Mouse (Mus musculus) stomach, embryonic 16.5 days (tissue): Measurements from ENCODE around the gene Lrrc26. TPM values are rescaled to one million over a fixed set of nuclear protein-coding genes. Genes with fewer than 3 reads are reported as not detected.

Experiments
- ATAC-seq: fragments of 200-750 bp; cut with Nextera tagmentation; 2 replicates; pipeline ENCODE4 v1.8.0; 2017; ENCODE audit warnings: moderate number of reproducible peaks, moderate TSS enrichment; ENCODE audit not compliant: insufficient read depth, low FRiP score
- H3K27ac ChIP-seq: fragments of 300-500 bp; sonication (generic); 2 replicates; pipeline ENCODE4 v1.5.1; 2014; ENCODE audit warnings: low read length
- H3K27me3 ChIP-seq: fragments of 300-500 bp; sonication (generic); 2 replicates; pipeline ENCODE4 v1.6.1; 2014; ENCODE audit warnings: low read length, control low read depth, mixed read lengths; ENCODE audit not compliant: control insufficient read depth, insufficient read depth
- H3K36me3 ChIP-seq: fragments of 300-500 bp; sonication (generic); 2 replicates; pipeline ENCODE4 v1.6.1; 2014; ENCODE audit warnings: low read length; ENCODE audit not compliant: control insufficient read depth, insufficient read depth
- H3K4me1 ChIP-seq: fragments of 300-500 bp; sonication (generic); 2 replicates; pipeline ENCODE4 v1.6.1; 2014; ENCODE audit warnings: low read length, control low read depth, mixed read lengths; ENCODE audit not compliant: control insufficient read depth, insufficient read depth
- H3K4me2 ChIP-seq: fragments of 300-500 bp; sonication (generic); 2 replicates; pipeline ENCODE4 v1.6.1; 2014; ENCODE audit warnings: low read depth, low read length, mixed read lengths
- H3K4me3 ChIP-seq: fragments of 300-500 bp; sonication (generic); replicated peaks from 2 replicates; pipeline ENCODE4 v1.5.1; 2014; ENCODE audit warnings: mild to moderate bottlenecking, low read length
- H3K9ac ChIP-seq: fragments of 300-500 bp; sonication (generic); 2 replicates; pipeline ENCODE4 v1.6.1; 2014; ENCODE audit warnings: low read length
- H3K9me3 ChIP-seq: fragments of 300-500 bp; sonication (generic); replicated peaks from 2 replicates; pipeline ENCODE4 v1.6.1; 2016; ENCODE audit warnings: low read length, control low read depth; ENCODE audit not compliant: control insufficient read depth
- WGBS: fragments of 180-500 bp; shearing (Covaris S2); extraction: QIAGEN DNeasy Blood & Tissue Kit; methylation state at CpG from one replicate; pipeline ENCODE4 v1.1.7; 2014; 5-methylcytosine and 5-hydroxymethylcytosine counted together
- polyA plus RNA-seq: library from polyadenylated mRNA; unstranded; fragments of >200 nt; fragmentation: Nextera tagmentation; extraction: Ambion mirVana; gene quantifications from 2 replicates; pipeline ENCODE4 v1.2.1, GENCODE M21; 2015

Gene Lrrc26
- polyA plus RNA-seq, 1 experiment from 2014 or later, result 14.3 TPM

DNA sequence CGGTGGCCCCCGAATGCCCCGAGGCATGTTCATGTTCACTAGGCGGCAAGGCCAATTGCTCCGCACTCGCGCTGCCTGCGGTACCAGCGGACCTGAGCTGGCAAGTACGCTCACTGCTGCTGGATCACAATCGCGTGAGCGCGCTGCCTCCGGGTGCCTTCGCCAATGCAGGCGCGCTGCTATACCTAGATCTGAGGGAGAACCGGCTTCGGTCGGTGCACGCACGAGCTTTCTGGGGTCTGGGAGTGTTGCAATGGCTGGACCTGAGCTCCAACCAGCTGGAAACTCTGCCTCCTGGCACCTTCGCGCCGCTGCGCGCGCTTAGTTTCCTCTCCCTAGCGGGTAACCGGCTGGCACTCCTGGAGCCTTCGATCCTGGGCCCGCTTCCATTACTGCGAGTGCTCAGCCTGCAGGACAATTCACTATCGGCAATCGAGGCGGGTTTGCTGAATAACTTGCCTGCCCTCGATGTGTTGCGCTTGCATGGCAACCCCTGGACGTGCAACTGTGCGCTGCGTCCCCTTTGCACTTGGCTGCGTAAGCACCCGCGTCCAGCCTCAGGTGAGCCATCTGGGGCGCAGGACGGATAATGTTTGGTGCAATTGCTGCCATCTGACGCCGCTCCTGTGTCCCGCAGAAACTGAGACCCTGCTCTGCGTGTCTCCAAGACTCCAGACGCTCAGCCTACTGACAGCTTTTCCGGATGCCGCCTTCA, 543 bp downstream of the Lrrc26 start:
- peak overlapping the region; percentile 77 for H3K27ac ChIP-seq
- H3K9ac ChIP-seq, result peak overlapping the region; percentile 61
- 0 out of 2 replicates have a peak, but pooled peaks cover under 1% of the 10 kb centered on the region for H3K36me3 ChIP-seq
- peaks cover 50% of the 10 kb centered on the region for H3K4me1 ChIP-seq
- peak overlapping the region; percentile 55 for H3K4me2 ChIP-seq
- H3K9me3 ChIP-seq, result no peaks in the 10 kb centered on the region
- peak overlapping the region; percentile 45 for H3K4me3 ChIP-seq
- no peak for ATAC-seq
- WGBS, result 2% methylated on average over 54 of the region's 54 CpGs
- peaks cover 45% of the 10 kb centered on the region for H3K27me3 ChIP-seq

DNA sequence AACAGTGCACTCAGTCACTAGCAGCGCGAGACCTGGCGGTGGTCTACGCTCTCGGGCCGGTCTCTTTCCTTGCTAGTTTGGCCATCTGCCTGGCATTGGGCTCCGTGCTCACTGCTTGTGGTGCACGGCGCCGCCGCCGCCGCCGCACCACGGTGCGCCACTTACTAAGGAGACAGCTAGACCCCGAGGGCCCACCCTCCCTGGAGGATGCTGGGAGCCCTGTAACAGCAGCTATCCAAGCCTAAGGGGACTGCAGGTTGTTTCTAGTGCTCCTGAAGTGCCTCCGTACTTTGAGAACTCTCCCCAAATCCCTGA, 1.1 kb downstream of the Lrrc26 start:
- H3K36me3 ChIP-seq, result no peaks in the 10 kb centered on the region
- H3K4me1 ChIP-seq, result peaks cover 48% of the 10 kb centered on the region
- ATAC-seq, result no peak
- no peaks in the 10 kb centered on the region for H3K9me3 ChIP-seq
- H3K9ac ChIP-seq, result peak overlapping the region; percentile 61
- H3K4me2 ChIP-seq, result peak overlapping the region; percentile 55
- peak overlapping the region; percentile 45 for H3K4me3 ChIP-seq
- no peak overlapping the region; the same call in 1 of the 2 replicates for H3K27ac ChIP-seq
- H3K27me3 ChIP-seq, result peaks cover 45% of the 10 kb centered on the region
- 1% methylated on average over 18 of the region's 18 CpGs for WGBS

DNA sequence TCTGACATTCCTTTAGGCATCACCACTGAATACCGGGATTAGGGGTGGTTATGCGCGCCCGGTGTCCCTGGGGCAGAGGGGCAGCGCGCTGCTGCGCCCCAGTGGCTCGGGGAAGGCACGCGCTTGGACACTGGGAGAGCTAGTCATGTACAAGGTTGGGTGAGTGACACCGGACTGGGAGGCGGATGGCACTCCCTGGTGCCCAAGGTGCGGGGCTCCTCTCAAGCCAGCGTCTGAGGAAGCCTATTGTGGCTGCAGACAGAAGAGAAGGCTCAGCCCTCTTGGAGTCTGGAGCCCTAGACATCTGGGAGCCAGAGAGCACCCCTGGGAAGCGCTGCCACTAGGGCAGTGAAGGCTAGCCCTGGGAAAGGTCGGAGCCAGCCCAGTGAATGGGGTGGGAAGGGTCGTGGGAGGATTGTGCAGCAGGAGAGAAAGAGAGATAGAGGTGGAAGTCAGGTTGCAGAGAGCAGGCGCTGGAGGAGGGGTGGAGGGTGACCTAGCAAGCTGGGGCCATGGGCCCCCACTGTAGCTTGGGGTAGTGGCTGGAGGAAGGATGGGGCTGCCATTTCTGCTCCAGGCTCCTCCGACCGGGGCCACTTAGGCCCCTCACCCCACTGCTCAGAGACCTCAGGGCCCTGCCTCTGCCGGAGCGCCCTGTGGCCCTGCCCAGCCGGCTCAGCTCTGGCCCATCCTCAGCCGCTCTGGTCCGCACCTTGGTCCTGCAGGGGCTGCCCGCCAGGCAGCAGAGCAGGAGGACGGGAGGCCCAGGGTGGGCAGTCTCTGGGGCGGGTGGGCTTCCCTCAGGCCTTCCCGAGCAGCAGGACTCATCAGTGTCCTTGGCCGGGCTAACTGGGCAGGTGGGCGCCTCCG, 1.7 kb downstream of the Lrrc26 start:
- peak overlapping the region; percentile 68 for H3K9ac ChIP-seq
- 8% methylated on average over 32 of the region's 32 CpGs for WGBS
- H3K4me3 ChIP-seq, result peak overlapping the region; percentile 45
- peak overlapping the region; percentile 61 for H3K4me2 ChIP-seq
- ATAC-seq, result no peak
- H3K9me3 ChIP-seq, result no peaks in the 10 kb centered on the region
- H3K4me1 ChIP-seq, result peaks cover 44% of the 10 kb centered on the region
- no peak overlapping the region; the same call in 1 of the 2 replicates for H3K27ac ChIP-seq
- peaks cover 45% of the 10 kb centered on the region for H3K27me3 ChIP-seq
- H3K36me3 ChIP-seq, result no peaks in the 10 kb centered on the region

DNA sequence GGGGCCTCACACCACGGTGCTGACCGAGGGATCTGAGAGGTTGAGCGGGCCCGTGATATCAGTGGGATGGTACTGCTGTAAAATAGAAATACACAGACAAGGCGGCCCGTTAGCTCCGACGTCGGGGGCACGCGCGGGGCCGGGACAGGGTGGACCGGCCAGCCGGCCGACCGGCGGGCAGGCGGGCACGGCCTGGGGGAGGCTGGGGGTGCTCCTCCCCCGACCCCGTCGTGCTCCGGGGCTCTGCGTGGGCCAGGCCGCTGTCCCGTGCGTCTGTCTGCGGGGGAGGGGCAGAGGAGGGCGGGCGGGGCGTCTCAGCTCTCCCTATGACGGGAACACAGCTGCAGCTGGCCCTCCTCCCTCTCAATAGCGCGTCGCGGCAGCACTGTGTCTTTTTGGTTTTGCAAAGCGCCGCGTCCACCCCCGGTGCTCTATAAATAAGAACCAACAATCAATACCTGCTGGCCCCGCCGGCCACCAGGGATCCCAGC, 2.4 kb downstream of the Lrrc26 start:
- peak overlapping the region; percentile 68 for H3K9ac ChIP-seq
- H3K27me3 ChIP-seq, result peaks cover 45% of the 10 kb centered on the region
- peak overlapping the region; percentile 61 for H3K4me2 ChIP-seq
- 7% methylated on average over 39 of the region's 43 CpGs for WGBS
- peak; percentile 14; the same call in 1 of the 2 replicates for ATAC-seq
- H3K27ac ChIP-seq, result no peak overlapping the region
- no peaks in the 10 kb centered on the region for H3K36me3 ChIP-seq
- peak overlapping the region; percentile 45 for H3K4me3 ChIP-seq
- H3K9me3 ChIP-seq, result no peaks in the 10 kb centered on the region
- H3K4me1 ChIP-seq, result peaks cover 42% of the 10 kb centered on the region

DNA sequence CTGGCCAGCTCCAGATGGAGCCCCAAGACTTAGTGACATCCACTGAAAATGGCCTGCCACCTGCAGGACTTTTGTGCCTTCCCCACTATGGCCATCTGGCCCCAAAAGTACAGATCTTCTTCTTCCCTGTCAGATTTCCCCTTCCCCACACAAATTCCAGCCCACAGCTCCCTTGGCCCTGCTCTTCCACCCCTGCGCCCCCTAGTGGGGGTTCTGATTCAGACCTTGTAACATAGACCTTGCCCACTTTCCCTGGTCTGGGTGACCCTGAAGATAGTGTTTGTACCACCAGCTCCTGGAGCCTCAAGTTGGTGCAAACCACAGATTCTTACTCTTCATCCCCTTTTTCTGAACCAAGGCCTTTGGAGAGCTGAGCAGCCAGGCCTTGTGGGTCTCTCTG, 3.1 kb downstream of the Lrrc26 start:
- Histone ChIP-seq H3K4me2 (peak overlapping the region; percentile 61), H3K4me1 (peaks cover 35% of the 10 kb centered on the region), H3K4me3 (peak overlapping the region; percentile 45; the same call in 1 of the 2 replicates), H3K9me3 (no peaks in the 10 kb centered on the region), H3K27ac (no peak overlapping the region), H3K27me3 (peaks cover 45% of the 10 kb centered on the region), H3K36me3 (no peaks in the 10 kb centered on the region), H3K9ac (peak overlapping the region; percentile 68)
- 0% methylated on average over 1 of the region's 1 CpGs for WGBS
- no peak for ATAC-seq

DNA sequence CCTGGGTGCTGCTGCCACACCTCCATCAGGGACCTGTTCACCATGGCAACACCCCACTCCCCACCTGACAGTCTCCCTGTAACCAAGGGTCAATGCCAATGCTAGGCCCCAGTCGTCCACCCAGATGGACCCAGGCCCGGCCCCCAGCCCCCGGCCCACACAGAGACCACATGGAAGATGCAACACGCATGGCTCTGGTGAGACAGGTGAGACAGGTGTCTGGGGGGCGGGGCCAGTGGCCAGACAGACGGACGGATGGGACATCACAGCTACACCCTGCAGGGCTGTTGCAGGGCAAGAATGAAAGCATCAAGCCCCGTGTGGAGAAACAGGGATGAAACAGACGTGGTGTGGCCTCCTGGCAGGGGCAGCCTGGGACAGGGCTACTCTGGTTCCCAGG, 4.0 kb downstream of the Lrrc26 start:
- ATAC-seq, result no peak
- peaks cover 44% of the 10 kb centered on the region for H3K27me3 ChIP-seq

DNA sequence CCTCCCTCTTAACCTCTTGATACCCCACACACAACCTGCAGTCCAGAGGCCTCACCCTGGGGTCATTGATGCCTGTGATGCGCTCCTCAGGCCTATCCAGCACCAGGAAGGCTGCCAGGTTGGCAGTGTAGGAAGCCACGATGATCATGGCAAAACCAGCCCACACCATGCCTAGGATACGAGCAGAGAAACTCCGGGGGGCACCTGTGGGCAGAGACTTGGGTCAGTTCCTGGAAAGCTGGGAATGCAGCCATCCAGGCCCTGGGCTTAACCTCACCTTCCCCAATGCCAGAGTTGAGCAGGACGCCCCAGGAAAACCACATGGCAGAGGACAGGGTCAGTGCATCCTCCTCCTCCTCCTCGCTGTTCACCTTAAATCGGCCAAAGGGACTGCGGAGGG, 7.4 kb downstream of the Lrrc26 start:
- no peak overlapping the region for H3K9ac ChIP-seq
- no peaks in the 10 kb centered on the region for H3K9me3 ChIP-seq
- no peaks in the 10 kb centered on the region for H3K36me3 ChIP-seq
- no peak overlapping the region for H3K4me2 ChIP-seq
- no peak for ATAC-seq
- peaks cover 10% of the 10 kb centered on the region for H3K27me3 ChIP-seq
- H3K4me1 ChIP-seq, result peaks cover 7% of the 10 kb centered on the region
- no peak overlapping the region for H3K4me3 ChIP-seq
- H3K27ac ChIP-seq, result no peak overlapping the region
- WGBS, result 70% methylated on average over 8 of the region's 8 CpGs

More for the DNA sequence above, 4.0 kb downstream of the Lrrc26 start:
- no peaks in the 10 kb centered on the region for H3K36me3 ChIP-seq
- 73% methylated on average over 9 of the region's 9 CpGs for WGBS
- H3K9me3 ChIP-seq, result no peaks in the 10 kb centered on the region
- no peak overlapping the region for H3K4me2 ChIP-seq
- H3K9ac ChIP-seq, result no peak overlapping the region
- H3K4me3 ChIP-seq, result no peak overlapping the region
- peaks cover 26% of the 10 kb centered on the region for H3K4me1 ChIP-seq
- no peak overlapping the region for H3K27ac ChIP-seq

DNA sequence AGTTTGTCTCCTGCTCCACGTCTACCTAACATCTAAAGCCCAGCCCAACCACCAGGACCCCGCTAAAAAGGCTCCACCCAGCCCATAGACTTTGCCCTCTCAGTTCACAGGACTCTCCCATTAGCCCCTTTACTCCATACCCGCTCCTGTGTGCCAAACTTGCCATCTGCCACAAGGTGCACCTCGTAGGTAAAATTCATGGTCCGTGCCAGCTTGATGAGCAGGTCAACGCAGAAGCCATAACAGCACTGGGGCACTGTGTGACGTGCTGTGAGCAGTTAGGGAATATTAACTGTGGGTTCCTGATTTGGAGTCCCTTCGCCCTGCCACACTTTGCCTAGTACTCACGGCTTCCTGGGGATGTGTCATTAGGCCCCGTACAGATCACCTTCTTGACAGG, 8.3 kb downstream of the Lrrc26 start:
- Histone ChIP-seq H3K36me3 (no peaks in the 10 kb centered on the region), H3K4me3 (no peak overlapping the region), H3K4me1 (no peaks in the 10 kb centered on the region), H3K4me2 (no peak overlapping the region), H3K27ac (no peak overlapping the region), H3K9ac (no peak overlapping the region), H3K27me3 (peaks cover 2% of the 10 kb centered on the region), H3K9me3 (no peaks in the 10 kb centered on the region)
- WGBS, result 72% methylated on average over 10 of the region's 10 CpGs
- ATAC-seq, result no peak

DNA sequence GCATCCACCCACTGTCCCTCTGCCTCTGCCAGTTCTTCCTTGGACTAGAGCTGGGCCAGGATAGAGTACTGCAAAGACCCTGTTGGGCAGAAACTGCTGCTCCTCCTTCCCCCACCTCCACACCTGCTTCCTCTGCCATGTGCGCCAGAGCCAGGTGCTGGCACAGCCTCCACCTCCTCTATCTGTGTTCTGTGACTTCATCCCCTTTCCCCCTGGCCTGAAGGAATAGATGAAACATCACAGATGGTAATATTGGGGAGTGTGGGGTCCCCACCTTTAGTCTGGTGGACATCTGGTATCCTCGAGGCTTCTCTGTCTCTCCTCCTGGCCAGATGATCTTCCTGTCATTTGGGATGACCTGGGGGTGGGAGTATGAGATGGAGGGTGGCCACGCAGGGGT, 13.7 kb downstream of the Lrrc26 start:
- no peak for ATAC-seq

More for the DNA sequence above, 13.7 kb downstream of the Lrrc26 start:
- WGBS, result 65% methylated on average over 3 of the region's 3 CpGs
- Histone ChIP-seq H3K4me3 (no peak overlapping the region), H3K27ac (no peak overlapping the region), H3K4me1 (0 out of 2 replicates have a peak, but pooled peaks cover 2% of the 10 kb centered on the region), H3K36me3 (no peaks in the 10 kb centered on the region), H3K4me2 (no peak overlapping the region), H3K27me3 (peaks cover 17% of the 10 kb centered on the region; the same call in 1 of the 2 replicates), H3K9me3 (no peaks in the 10 kb centered on the region), H3K9ac (no peak overlapping the region)
